Mouse (Mus musculus) hindbrain, embryonic 13.5 days (tissue): ENCODE results near the gene Ak8. TPM values are rescaled to one million over a fixed set of nuclear protein-coding genes. Genes with fewer than 3 reads are reported as not detected.

Source experiments
- ATAC-seq: fragments of 200-750 bp; cut with Nextera tagmentation; 2 replicates; pipeline ENCODE4 v1.8.0; 2017; ENCODE audit warnings: moderate TSS enrichment; ENCODE audit not compliant: low FRiP score
- H3K27ac ChIP-seq: fragments of 300-500 bp; sonication (generic); 2 replicates; pipeline ENCODE4 v1.5.1; 2015; ENCODE audit warnings: inconsistent platforms, mild to moderate bottlenecking, moderate library complexity
- H3K27me3 ChIP-seq: fragments of 300-500 bp; sonication (generic); 2 replicates; pipeline ENCODE4 v1.6.1; 2015; ENCODE audit warnings: mild to moderate bottlenecking, inconsistent platforms
- H3K36me3 ChIP-seq: fragments of 300-500 bp; sonication (generic); 2 replicates; pipeline ENCODE4 v1.6.1; 2015; ENCODE audit warnings: mild to moderate bottlenecking, inconsistent platforms
- H3K4me1 ChIP-seq: fragments of 300-500 bp; sonication (generic); replicated peaks from 2 replicates; pipeline ENCODE4 v1.6.1; 2015; ENCODE audit warnings: inconsistent platforms
- H3K4me2 ChIP-seq: fragments of 300-500 bp; sonication (generic); 2 replicates; pipeline ENCODE4 v1.6.1; 2015; ENCODE audit warnings: inconsistent platforms, mild to moderate bottlenecking, moderate library complexity
- H3K4me3 ChIP-seq: fragments of 300-500 bp; sonication (generic); 2 replicates; pipeline ENCODE4 v1.5.1; 2015; ENCODE audit warnings: mild to moderate bottlenecking, inconsistent platforms
- H3K9ac ChIP-seq: fragments of 300-500 bp; sonication (generic); 2 replicates; pipeline ENCODE4 v1.6.1; 2015; ENCODE audit warnings: mild to moderate bottlenecking, inconsistent platforms
- H3K9me3 ChIP-seq: fragments of 300-500 bp; sonication (generic); 2 replicates; pipeline ENCODE4 v1.6.1; 2016; ENCODE audit warnings: inconsistent platforms
- WGBS: fragments of 180-500 bp; shearing (Covaris S2); methylation state at CpG from one replicate; pipeline ENCODE4 v1.1.7; 2015; 5-methylcytosine and 5-hydroxymethylcytosine counted together
- polyA plus RNA-seq: library from polyadenylated mRNA; unstranded; fragments of >200 nt; fragmentation: Nextera tagmentation; extraction: Ambion mirVana; gene quantifications from 2 replicates; pipeline ENCODE4 v1.2.1, GENCODE M21; 2015

Gene Ak8
- polyA plus RNA-seq, 1 experiment from 2014 or later: 2.3 TPM

GRCm38 (mm10) chr2:28692692-28693091 lies 7.3 kb upstream of the Ak8 start:
- Histone ChIP-seq H3K4me3 (no peak overlapping the region), H3K9me3 (no peaks in the 10 kb centered on the region), H3K9ac (no peak overlapping the region), H3K4me1 (no peaks in the 10 kb centered on the region; the same call in 1 of the 2 replicates), H3K27me3 (no peaks in the 10 kb centered on the region), H3K27ac (no peak overlapping the region), H3K4me2 (no peak overlapping the region), H3K36me3 (peaks cover 22% of the 10 kb centered on the region)
- WGBS: 67% methylated on average over 9 of the region's 9 CpGs
- no peak for ATAC-seq

DNA sequence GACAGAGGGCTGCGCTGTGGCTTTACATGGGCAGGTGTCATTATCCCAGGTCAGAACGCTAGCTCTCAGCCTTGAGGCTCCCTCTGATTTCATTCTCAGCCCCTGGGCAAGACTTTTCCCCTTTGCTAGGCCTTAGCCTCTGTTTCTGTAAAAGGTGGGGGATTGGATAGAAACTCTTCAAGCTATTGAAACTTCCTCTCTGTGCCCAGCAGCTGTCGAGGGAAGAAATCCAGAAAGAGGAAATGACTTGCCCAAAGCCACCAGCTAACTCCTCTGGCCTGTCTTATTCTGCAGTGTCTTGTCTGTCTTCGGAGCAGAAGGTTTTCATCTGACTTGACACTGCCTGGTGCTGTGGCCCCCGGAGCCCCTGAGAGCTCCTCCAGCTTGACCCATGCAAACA lies 1.4 kb upstream of the Ak8 start:
- peak overlapping the region; percentile 93; the same call in 1 of the 2 replicates for H3K4me2 ChIP-seq

DNA sequence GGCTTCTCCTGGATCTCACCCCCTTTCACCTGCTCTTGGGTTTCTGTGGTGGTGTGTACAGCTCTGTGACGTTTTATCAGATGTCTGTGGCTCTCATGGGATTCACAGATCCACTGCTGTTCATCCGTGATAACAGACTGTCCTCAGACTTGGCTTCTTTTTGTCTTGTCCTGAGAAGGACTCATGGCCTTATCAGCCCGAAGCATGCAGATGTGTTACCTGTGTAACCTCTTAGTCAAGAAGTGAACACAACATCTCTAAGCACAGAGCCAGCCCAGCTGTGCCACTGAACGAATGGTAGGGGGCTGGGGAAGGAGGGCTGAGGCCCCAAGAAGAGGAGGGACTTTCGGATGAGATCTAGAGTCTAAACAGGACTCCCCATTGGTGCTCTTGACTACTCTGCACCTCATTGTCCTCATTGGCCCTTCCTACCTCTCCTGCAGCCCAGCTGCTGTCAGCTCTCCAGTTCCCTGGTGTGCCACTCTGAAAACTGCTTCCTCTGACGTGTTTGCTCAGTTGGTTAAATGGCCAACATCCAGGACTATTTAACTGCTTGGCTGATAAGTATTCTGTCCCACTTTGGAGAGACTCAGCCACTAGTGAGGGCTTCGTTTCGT lies 1.8 kb downstream of the Ak8 start:
- ATAC-seq: no peak
- 75% methylated on average over 8 of the region's 8 CpGs for WGBS
- Histone ChIP-seq H3K27me3 (peaks cover 23% of the 10 kb centered on the region), H3K9ac (no peak overlapping the region), H3K36me3 (no peaks in the 10 kb centered on the region), H3K4me3 (no peak overlapping the region), H3K27ac (no peak overlapping the region), H3K4me2 (no peak overlapping the region), H3K9me3 (no peaks in the 10 kb centered on the region), H3K4me1 (peaks cover 22% of the 10 kb centered on the region)

More for the DNA sequence above, 1.4 kb upstream of the Ak8 start:
- WGBS: 76% methylated on average over 5 of the region's 5 CpGs
- Histone ChIP-seq H3K9ac (no peak overlapping the region), H3K36me3 (no peaks in the 10 kb centered on the region), H3K4me3 (no peak overlapping the region), H3K9me3 (no peaks in the 10 kb centered on the region), H3K27ac (no peak overlapping the region), H3K27me3 (peaks cover 23% of the 10 kb centered on the region), H3K4me1 (peaks cover 22% of the 10 kb centered on the region)
- ATAC-seq: no peak

DNA sequence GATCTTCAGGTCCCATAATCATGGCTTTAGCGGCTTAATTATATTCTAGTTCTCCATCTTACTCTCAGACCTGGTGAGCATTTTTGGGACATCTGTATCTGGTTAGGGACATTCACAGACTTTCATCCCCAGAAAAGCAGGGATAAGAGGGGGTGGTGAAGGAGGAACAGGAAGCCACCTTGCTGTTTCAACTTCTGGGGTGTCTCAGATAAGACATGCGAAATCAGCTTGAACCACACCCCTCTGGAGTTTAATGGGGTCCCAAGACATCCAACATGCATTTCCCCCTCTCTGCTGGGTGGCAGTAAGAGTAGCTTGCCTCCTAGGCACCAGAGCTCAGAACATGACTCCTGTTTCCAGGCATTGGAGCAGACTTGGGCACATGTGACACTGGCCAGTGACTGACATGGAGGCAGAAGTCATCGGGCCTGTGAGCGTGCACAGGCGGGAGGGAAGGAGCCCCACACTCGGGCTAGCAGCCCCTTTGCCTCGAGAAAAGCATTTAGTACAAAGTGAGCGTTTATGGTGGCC lies 6.2 kb downstream of the Ak8 start:
- Histone ChIP-seq H3K27me3 (peaks cover 6% of the 10 kb centered on the region; the same call in 1 of the 2 replicates), H3K4me3 (no peak overlapping the region), H3K9me3 (no peaks in the 10 kb centered on the region), H3K27ac (no peak overlapping the region), H3K36me3 (no peaks in the 10 kb centered on the region), H3K4me1 (peaks cover 16% of the 10 kb centered on the region; the same call in 1 of the 2 replicates), H3K9ac (no peak overlapping the region), H3K4me2 (no peak overlapping the region)
- 71% methylated on average over 8 of the region's 8 CpGs for WGBS
- ATAC-seq: no peak

DNA sequence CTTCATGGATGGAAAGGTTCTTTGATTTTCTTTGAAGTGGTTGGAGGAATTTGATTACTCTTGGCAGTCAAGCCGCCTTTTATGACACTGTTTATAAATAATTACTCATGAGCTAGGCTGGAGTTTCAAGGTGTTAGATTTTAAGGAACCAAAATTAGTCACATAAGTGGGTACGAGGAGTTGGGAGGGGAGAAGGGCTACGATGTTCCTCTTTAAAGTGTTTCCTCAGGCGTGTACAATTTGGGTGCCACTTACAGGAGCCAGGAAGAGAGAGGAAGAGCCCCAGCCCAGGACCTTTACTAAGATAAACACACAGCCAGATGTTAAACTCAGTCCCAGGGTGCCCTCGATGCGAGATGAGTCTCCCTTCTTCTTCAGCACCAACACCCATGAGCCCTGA lies 6.8 kb downstream of the Ak8 start:
- no peaks in the 10 kb centered on the region for H3K9me3 ChIP-seq
- H3K36me3 ChIP-seq: no peaks in the 10 kb centered on the region
- ATAC-seq: no peak
- H3K9ac ChIP-seq: no peak overlapping the region
- H3K27ac ChIP-seq: no peak overlapping the region
- H3K4me3 ChIP-seq: no peak overlapping the region
- WGBS: 72% methylated on average over 6 of the region's 6 CpGs
- peaks cover 16% of the 10 kb centered on the region; the same call in 1 of the 2 replicates for H3K4me1 ChIP-seq
- no peak overlapping the region for H3K4me2 ChIP-seq
- H3K27me3 ChIP-seq: peaks cover 6% of the 10 kb centered on the region; the same call in 1 of the 2 replicates

DNA sequence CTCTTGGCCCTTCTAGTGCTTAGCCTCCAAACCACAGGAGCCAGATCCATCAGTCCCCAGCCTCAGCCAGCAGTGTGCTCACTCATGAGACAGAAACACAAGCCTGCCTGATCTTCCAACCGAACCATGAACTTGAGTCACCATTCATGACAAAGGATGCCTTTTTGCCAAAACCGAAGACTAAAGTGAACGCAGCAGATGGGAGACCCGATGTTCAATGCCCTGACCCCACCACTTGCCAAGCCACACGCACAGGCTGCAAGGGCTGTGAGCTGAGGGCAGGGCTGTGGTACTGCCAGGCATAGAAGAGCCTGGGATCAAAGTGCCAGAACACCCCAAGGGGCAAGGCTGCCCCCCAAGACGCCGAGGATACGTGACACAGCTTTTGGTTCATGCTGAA lies 13.1 kb downstream of the Ak8 start:
- no peaks in the 10 kb centered on the region for H3K36me3 ChIP-seq
- no peak for ATAC-seq
- no peak overlapping the region for H3K4me3 ChIP-seq
- H3K27me3 ChIP-seq: 0 out of 2 replicates have a peak, but pooled peaks cover 5% of the 10 kb centered on the region
- WGBS: 85% methylated on average over 8 of the region's 8 CpGs
- peaks cover 8% of the 10 kb centered on the region; the same call in 1 of the 2 replicates for H3K4me1 ChIP-seq
- no peak overlapping the region for H3K4me2 ChIP-seq
- no peak overlapping the region for H3K9ac ChIP-seq
- H3K27ac ChIP-seq: no peak overlapping the region
- H3K9me3 ChIP-seq: no peaks in the 10 kb centered on the region

- H3K36me3 ChIP-seq: no peaks in the 10 kb centered on the region
- no peak overlapping the region for H3K9ac ChIP-seq
- H3K4me3 ChIP-seq: no peak overlapping the region
- ATAC-seq: no peak
- peaks cover 3% of the 10 kb centered on the region; the same call in 1 of the 2 replicates for H3K27me3 ChIP-seq
- no peaks in the 10 kb centered on the region for H3K9me3 ChIP-seq
- WGBS: 90% methylated on average over 8 of the region's 8 CpGs
- H3K27ac ChIP-seq: no peak overlapping the region
- H3K4me1 ChIP-seq: peaks cover 8% of the 10 kb centered on the region
- no peak overlapping the region for H3K4me2 ChIP-seq
These were observed 22.5 kb downstream of the Ak8 start for GRCm38 (mm10) chr2:28722419-28722818.

- H3K9ac ChIP-seq: no peak overlapping the region
- 74% methylated on average over 9 of the region's 9 CpGs for WGBS
- H3K27ac ChIP-seq: no peak overlapping the region
- no peak overlapping the region for H3K4me2 ChIP-seq
- no peak overlapping the region for H3K4me3 ChIP-seq
- no peaks in the 10 kb centered on the region for H3K36me3 ChIP-seq
- H3K9me3 ChIP-seq: no peaks in the 10 kb centered on the region
- peaks cover 2% of the 10 kb centered on the region; the same call in 1 of the 2 replicates for H3K27me3 ChIP-seq
- H3K4me1 ChIP-seq: peaks cover 19% of the 10 kb centered on the region
- ATAC-seq: no peak
These were observed 23.9 kb downstream of the Ak8 start for GRCm38 (mm10) chr2:28723912-28724311.

DNA sequence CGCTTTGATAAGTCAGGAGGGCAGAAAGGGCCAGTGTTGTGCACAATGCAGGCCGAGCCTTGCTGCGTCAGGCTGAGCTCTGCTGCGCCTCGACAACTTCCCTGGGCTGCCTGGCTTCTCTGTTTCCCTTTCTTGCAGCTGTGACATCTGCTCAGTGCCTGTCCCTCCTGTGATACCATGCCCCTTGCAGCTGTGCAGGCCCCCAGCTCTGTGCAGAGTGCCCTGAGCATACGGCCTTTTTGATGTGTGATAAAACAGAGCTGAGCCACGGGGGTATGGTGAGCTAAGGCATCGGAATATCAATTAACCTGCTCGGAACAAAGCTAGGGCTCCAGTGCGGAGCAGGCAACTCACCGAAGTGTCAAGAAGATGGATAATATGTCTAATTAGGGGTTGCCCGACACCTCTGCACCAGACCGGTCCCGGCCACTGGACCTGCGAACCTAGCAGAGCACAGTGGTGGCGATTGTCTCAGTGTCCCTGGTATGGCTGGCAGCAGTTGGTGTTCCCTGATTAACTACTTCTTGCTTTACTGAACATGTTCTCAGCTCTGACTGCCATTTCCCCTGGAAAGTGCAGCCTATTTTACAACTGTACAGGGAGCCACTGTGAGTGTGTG lies 27.9 kb downstream of the Ak8 start:
- Histone ChIP-seq H3K27ac (peak overlapping the region; percentile 59), H3K9ac (peak overlapping the region; percentile 19; the same call in 1 of the 2 replicates), H3K27me3 (no peaks in the 10 kb centered on the region), H3K36me3 (no peaks in the 10 kb centered on the region), H3K4me2 (no peak overlapping the region), H3K9me3 (no peaks in the 10 kb centered on the region), H3K4me3 (no peak overlapping the region), H3K4me1 (peaks cover 14% of the 10 kb centered on the region)
- peak; percentile 54 for ATAC-seq
- 13% methylated on average over 16 of the region's 16 CpGs for WGBS

- Histone ChIP-seq H3K36me3 (no peaks in the 10 kb centered on the region), H3K4me2 (no peak overlapping the region), H3K27me3 (no peaks in the 10 kb centered on the region), H3K27ac (no peak overlapping the region), H3K4me1 (peaks cover 17% of the 10 kb centered on the region), H3K9me3 (no peaks in the 10 kb centered on the region), H3K9ac (no peak overlapping the region), H3K4me3 (no peak overlapping the region)
- ATAC-seq: no peak
These were observed 30.7 kb downstream of the Ak8 start for GRCm38 (mm10) chr2:28730676-28731075.

GRCm38 (mm10) chr2:28737112-28737511 lies 37.1 kb downstream of the Ak8 start:
- H3K4me2 ChIP-seq: no peak overlapping the region
- H3K36me3 ChIP-seq: no peaks in the 10 kb centered on the region
- no peak overlapping the region for H3K27ac ChIP-seq
- no peak for ATAC-seq
- H3K4me3 ChIP-seq: no peak overlapping the region
- no peaks in the 10 kb centered on the region for H3K9me3 ChIP-seq
- peaks cover 21% of the 10 kb centered on the region; the same call in 1 of the 2 replicates for H3K27me3 ChIP-seq
- 79% methylated on average over 5 of the region's 5 CpGs for WGBS
- H3K9ac ChIP-seq: no peak overlapping the region
- H3K4me1 ChIP-seq: peaks cover 14% of the 10 kb centered on the region

DNA sequence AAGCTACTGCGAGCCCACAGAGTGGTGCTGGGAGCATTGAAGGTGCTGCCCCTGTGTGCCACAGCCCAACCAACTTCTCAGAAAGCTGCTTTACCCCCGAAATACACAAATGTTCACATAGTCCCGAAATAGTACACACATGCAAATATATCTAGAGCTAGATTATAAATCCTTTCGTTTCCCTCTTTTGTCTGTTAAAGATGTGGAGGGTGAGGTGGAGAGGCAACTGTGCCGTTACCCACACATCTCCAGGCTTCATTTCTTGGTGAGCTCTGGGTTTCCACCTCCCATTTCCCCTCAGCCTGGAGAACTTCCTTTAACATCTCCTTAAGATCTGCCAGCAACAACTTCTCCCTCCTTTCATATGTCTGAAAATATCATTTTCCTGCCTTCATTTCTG lies 40.2 kb downstream of the Ak8 start:
- WGBS: 90% methylated on average over 5 of the region's 5 CpGs
- Histone ChIP-seq H3K4me3 (no peak overlapping the region), H3K9ac (no peak overlapping the region), H3K36me3 (no peaks in the 10 kb centered on the region), H3K4me1 (peaks cover 14% of the 10 kb centered on the region), H3K27ac (no peak overlapping the region), H3K27me3 (peaks cover 24% of the 10 kb centered on the region), H3K9me3 (no peaks in the 10 kb centered on the region), H3K4me2 (no peak overlapping the region)
- ATAC-seq: no peak
